Mouse (Mus musculus) kidney, adult 9 months (tissue): ENCODE measurements around the gene Pgls.
A peak's percentile ranks its signal among the peaks of the same experiment; 100 is the strongest.

Experiments
- DNase-seq: peaks from one replicate; pipeline ENCODE4 v3.0.0; 2022

The Pgls gene

DNA sequence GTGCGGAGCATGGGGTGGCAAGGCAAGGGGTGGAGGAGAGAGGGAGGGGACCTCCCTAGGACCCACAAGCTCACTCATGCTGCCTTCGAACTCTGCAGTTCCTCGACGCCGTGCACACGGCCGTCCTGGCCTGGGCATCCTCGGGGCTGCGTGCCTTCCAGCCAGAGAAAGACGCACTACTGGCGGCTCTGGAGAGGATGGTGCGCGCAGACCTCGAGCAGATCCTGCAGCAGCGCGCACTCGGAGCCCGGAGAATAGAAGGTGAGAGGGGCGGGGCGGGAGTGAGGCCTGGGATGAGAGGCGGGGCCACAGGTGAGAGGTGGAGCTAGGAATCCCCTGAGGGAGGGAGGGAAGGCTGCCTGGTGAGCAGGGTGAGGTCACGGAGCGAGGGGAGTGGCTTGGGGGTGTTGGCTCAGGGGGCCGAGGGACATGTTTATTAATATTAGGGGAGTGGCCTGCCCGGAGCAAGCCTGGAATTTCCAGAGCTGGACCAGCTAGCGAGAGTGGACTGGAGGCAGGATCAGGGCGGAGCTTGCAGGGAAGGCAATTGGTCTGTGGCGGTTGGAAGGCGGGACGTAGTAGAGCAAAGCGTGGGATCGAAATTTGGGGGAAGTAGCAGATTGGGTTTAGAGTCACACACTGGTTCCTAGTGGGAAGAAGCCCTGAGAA is 10.8 kb downstream of the Pgls start:
- peak; percentile 93 for DNase-seq

DNA sequence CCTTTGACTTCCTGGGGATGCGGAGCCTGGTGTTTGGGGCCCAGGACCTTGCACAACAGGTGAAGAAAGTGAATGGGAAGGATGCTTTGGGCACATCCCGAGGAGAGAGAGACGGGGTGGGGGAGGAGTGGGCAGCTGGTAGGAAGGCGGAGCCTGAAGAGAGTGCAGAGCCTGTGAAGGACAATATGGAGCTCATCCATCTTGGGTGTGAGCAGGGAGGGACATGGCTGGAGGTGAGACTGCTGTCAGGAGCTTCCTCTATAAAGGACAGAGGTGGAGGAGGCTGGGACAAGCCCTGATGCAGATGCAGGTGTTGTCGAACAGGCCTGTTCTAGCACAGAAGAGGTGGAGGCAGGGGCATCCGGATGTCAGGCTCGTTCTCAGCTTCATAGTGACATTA is 12.0 kb downstream of the Pgls start:
- DNase-seq = no peak

DNA sequence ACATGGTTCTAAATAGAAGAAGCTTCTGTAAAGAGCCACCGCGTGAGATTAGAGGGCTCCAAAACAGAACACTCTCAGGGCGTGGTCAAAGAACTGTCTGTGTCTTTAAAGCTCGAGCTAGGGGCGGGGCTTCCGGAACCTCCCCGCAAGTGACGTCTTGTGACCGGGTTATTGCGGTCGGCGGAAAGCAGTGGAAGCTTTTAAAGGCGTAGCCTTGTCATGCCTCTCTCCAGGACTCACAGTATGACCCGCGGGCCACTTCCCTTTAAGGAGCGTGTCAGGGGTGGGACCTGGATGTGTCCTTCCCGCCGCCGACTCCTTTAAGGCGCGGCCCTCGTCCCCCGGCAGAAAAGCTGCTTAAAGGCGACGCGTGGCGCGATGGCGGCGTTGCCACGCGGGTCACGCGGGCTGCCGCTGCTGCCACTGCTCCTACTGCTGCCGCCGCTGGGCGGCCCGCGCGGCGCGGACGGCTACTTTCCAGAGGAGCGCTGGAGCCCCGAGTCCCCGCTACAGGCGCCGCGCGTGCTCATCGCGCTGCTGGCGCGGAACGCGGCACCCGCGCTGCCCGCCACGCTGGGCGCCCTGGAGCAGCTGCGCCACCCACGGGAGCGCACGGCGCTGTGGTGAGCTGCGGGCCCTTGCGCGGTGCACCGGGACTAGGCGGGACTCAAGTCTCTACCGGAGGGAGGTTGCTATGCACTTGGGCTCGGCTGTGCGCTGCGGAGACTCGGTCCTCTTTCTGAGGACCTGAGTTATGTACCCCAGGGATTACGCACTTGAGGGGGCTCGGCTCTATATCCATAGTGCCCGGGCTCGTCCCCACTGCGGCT is 19.1 kb downstream of the Pgls start, which contains the start of gene Colgalt1:
Gene Colgalt1, plus strand, starts transcription at position 177 of the 830 bp plus-strand sequence.
- peak; percentile 99 for DNase-seq

DNA sequence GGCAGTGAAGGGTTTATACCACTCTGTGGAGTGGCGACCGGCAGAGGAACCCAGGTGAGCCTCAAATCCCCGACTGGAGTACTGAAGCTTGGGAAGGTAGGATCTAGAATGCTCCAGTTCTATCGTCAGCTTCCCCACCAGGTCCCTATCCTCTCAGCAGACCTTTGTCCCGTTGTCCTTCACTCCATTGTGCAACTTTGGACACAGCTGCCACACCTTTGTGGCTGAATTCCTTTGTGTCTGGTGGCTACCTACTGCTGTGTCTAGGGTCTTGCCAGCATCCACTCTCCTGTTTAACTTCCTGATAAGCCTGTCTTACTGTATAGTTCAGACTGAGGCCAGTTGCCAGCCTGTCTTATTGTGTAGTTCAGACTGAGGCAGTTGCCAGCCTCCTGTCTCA is 20.2 kb downstream of the Pgls start:
- no peak for DNase-seq

DNA sequence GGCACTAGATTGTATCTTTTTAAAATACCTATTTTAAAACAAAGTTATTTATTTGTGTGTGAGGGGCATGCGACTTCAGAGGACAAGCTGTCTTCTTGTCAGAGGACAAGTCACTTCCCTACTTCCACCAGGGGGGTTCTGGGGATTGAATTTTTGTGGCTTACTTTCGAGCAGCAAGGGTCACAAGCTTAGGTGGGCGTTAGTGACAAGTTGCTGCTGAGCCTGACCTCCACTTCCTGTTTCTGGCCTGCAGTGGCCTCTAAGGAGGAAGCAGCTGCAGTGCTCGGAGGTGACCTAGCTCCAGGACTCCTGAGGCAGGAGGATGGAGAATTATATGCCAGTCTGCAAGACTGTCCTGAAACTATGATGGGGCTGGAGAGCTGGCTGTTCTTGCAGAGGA is 21.4 kb downstream of the Pgls start:
- no peak for DNase-seq

DNA sequence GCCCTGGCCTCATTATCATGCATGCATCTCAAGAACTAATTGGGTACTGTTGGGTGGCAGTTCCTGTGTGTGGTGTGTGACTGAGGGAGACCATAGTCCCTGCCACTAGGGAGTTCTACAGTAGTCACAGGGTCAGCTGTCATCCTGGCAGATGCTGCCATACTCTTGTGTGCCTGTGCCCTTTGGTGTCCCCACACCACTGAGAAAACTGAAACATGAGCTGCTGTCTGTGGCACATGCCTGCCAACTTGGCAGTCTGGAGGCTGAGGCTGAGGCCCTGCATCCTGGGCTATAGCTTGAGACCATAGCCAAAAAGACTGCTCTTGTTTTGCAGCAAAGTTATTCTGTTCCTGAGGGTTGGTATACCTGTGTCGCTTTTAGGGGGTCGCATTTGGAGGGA is 27.8 kb downstream of the Pgls start:
- DNase-seq = no peak

DNA sequence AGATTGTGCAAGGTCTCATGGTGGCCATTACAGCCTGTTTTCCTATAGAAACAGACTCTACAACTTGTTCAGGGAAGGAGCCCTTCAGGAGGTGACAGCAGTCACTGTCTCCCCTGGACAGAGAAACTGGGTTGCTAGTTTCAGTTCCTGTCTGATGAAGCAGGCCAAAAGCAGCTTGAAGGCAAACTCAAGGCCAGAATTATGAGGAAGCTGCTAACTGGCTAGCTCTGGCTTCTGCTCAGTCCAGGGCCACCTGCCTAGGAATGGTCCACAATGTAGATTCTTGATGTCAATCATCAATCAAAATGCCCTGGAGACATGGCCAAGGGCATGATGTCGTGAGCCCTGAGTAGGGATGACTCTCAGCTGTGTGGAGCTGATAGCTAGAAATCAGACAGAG is 33.1 kb downstream of the Pgls start:
- no peak for DNase-seq

DNA sequence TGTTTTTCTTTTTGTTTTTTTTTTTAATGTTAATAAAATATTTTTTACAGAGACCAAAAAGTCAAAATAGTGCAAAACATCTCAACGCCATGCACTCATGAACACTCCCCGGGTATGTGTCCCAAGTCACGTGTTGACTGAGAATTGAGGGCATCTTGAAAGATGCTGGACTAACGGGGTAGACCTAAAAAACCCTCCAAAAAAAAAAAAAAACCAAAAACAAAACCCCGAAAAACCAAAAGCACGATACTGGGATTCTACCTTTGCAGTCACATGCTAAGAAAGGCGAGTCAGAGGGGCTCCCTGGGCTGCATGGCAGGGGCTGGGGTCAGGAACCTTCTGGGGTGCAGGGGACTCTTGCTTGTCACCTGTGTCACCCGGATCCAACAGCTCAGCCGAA is 34.8 kb downstream of the Pgls start:
- DNase-seq = no peak

DNA sequence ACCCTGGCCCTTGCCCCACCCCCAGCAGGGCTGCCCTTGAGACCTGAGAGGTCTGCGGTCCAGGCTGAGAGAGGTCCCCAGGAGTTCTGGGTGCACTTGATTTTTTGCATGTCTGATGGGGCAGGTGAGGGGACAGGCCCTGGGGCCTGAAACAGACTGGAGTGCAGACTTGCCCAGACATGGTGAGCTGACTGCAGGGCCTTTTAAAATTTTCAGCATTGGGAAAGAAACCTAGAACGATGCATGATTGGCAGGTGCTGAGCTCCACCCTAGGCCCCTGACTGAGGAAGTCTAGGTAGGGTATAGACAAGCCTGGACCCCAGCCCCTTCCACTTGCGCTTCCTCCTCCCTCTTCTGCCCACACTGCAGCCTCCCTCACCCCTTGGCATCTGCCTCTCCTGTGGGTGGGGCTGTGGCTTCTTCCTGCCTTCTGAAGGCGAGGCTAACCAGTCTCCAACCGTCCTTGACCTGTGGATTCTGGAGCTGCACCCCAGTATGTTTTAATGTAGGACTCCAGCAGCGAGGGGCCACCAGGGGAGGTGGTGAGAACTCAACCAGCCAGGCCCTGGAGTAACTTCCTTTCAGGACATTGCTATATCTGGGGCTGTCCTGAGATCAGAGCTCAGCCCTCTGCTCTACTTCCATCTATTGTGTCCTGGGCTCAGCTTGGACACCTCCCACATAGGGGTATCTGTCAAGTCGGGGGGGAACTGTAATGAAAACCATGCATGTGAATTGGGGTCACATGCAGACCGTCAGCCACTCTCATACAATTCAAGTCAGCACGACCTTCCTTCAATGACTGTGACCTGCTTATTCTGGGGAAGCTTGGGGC is 35.5 kb downstream of the Pgls start:
- DNase-seq = no peak

DNA sequence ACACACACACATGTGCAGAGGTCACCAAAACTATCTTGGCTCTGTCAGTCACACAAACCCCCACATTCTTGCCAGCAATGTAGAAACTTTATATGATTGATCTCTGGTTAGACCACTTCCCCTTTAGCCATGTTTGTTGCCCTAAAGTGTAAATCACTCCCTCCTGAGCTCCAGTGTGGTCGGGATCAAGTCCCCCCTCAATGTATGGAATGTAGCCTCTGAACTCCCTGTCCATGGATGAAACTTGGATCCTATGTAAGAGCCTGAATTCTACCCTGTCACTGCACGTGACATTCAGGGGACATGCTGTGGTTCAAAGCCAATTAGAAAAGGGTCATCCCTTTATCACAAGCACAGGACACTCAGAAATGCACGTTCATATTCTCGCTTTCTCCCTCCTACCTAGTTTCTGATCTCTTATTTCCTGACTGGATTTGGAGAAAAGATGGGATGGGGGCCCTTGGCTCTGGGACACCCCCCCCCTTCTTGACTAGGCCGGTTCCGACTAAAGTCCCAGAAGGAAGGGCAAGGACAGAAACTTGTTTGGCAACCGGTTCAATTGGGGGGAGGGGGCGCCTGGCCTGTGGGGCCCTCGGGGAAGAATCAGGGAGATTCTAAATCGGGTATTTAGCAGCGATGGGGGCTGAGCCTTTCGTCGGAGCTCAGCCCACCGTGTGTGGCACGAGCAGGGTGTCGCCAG is 36.6 kb downstream of the Pgls start:
- no peak for DNase-seq

DNA sequence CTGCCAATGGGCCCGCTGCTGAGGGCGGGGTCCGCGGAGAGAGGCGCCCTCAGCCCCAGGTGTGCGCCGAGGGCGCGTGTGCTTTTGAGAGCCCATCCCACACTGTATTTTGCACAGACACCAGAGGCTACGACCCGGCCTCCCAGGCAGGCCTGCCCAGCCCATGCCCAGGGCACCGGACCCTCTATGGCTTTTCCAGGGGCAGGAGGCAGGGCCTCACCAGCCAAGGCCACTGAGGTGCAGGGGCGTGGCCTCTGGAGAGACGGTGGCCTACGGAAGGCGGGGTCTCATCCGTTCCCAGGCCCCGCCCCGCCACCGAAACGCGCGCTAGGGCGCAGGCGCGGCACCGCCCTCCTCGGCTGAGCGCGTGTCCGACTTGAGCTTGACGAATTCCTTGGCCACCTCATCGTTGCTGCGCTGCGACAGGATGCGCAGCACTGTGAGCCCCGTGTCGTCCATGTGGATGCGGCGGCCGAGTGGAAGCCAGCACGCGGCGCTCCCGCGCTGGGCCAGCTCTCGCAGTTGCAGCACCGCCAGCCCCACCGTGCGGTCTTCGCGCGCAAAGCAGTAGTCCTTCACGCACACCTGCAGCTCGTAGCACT is 37.2 kb downstream of the Pgls start:
- DNase-seq = peak; percentile 94

DNA sequence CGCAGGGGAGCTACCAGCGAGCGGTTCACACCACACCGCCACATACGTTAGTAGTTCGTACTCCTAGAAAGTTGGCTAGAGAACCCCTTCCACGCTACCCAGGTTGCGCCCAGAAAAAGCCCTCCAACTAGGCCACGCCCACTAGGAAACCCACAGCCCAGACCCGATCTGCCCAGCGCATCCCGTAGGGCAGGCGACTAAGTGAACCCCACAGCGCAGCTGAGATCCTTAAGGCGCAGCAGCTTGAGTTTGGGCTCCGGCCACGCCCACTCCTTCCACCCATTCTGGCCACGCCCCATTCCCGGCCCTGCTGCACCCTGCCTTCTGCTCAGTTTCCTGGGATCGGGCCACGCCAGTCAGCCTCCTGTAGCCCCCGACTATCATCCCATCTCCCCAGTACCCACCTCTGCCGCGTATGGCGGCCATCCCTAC is 37.8 kb downstream of the Pgls start:
- peak; percentile 59 for DNase-seq

DNA sequence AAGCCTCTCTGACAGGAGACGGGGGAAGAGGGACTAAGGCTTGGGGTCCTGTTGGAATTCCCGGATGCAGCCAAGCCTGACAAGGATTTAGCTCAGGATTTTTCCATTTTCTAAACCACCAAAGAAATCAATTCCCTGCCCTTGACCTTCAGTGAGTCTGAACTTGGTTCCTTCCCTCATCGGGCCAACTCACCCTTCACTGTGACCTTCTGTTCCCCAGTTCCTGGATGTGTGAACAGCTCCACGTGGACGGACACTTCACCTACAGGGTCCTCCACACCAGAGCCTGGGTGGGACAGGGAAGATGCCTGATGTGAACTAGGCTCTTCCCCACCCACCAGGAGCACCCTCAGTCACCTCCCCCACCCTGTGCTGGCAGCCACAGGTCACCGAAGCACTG is 38.8 kb downstream of the Pgls start:
- DNase-seq = no peak

DNA sequence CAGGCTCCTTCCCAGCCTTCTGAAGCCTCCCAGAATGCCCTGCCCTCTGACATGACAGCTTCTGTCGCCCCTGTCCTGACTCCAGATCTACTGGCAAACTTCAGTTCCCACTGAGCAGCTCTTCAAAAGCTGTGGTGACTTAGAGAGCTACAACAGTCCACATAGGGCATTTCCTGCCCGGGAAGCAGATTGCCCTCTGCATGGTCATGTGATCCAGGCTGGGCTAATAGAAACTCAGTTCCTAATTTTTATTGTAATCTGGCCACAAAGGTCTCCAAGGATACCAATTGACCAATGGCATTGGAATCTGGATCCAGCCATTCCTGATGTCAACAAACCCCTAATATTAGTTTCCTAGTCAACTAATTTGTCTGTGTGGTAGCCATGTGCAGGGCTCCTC is 39.9 kb downstream of the Pgls start:
- DNase-seq = no peak

DNA sequence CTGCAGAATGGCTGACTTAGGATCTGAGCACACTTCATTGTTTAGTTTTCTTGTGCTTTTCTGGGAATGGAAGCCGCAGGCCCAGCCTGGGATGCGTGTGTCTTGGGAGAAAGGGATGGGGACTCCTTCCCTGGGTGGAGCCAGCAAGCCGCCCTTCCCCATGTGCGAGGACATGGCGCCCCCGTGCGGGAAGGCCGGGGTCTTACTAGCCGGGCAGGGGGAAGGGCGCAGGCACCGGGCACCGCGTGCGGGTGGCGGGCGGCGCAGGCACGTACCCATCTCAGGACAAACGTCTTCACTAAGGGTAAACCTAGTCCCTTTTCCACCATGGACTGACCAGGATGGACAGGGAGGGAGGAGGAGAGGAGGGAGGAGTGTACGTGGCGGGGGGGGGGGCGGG is 41.2 kb downstream of the Pgls start:
- peak; percentile 49 for DNase-seq

DNA sequence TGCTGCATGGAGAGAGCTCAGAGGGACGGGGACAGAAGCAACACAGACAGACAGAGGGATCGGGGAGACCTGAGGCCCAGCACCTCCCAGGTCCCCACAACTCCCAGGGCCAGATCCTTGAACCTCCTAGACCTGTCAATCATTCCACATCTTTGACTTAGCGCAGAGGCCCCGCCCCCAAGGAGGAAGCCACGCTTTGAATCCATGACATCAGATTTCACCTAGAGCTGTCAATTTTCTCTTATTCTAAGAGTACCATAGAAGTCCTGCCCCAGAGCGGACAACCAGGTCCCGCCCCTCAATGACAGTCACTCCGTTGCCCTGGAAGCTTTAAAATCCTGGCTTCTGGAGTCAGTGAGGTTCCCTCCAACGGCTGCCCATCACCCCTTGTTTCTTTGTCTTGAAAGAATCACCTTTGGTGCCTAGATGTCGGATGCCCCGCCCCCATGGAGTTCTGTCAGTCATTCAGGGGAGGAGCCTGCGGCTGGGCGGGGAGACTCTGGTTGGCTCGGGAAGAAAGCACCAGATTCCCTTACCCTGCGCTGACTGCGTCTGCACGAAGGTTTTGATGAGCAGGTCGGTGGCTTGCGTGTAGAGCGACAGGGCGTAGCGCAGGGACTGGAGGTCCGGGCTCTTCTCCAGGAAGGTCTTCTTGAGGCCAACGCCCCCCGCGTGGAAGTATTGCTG is 42.1 kb downstream of the Pgls start:
- DNase-seq = peak; percentile 70

DNA sequence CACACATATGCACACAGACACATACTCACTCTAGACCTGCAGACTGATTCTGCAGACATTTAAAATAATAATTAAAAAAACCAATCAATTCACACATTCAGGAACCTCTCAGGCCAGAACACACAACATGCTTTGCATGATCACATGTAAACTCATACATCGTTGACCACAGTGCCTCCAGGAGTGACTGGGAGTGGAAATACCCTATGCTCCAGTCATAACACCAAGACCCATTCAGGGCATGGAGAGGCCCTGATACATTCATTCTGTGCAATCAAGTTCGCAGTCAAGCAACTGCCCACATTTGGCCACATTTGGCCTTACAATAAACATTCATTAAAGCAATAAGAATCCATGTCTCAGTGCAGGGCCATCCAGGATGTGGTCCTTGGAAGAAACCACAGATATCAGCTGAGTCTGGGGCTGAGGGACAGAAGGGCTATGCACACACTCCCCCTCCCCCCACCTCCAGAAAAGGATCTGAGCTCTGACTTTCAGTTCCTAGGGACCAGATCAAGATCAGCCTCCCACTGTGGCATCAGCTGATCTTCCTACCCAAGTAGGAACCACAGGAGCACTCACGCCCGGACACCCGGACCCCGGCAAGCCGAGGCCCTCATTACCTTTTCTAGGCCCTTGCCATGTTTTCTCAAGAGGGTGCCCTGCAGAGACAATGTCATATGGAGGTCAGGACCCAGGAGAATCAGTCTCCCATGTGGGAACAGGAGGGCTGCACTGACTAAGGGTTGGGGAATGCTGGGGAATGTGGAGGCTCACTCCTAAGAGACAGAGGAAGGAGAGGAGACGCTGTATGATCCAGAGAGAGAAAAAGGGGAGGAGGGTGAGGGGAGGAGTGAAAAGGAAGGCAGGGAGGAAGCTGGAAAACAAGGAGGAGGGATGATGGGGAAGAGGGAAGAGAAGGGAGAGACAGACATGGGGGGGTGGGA is 45.4 kb downstream of the Pgls start:
- DNase-seq = no peak

DNA sequence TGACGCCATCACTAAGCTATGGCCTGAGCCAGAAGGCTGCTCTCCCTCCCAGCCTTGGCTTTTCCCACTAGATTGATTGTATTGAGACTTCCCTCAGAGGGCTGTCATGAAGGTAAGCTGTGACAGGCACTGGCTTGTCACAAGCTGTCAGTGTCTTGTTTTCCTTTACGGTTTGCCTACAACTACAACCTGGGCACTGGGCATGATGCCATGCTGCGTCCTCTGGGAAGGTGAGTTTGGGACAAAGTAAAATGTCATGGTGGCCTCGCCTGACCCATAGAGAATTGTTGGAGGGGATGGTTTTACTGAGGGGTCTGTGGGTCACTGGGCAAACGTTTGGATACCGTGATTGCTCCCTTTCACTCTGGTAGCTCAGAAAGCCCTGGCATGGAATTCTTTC is 46.3 kb downstream of the Pgls start:
- DNase-seq = no peak

DNA sequence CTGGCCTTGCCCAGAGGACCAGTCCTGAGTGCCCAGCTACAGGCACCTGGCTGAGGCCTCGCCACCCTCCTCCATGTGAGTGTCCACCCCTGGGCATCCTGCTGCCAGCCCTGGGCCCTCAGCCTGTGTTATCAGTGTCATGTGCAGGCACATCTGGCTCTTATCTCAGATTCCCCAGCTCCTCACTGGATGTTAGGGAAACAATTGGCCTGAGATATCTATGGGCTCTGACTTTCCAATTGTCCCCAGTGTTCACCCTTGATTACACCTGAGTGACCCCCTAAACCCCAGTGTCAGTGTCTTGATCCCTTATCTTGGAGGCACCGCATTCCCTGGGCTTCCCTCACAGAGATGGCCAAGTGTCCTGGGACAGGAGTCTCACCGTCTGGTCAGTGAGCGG is 47.3 kb downstream of the Pgls start:
- no peak for DNase-seq

DNA sequence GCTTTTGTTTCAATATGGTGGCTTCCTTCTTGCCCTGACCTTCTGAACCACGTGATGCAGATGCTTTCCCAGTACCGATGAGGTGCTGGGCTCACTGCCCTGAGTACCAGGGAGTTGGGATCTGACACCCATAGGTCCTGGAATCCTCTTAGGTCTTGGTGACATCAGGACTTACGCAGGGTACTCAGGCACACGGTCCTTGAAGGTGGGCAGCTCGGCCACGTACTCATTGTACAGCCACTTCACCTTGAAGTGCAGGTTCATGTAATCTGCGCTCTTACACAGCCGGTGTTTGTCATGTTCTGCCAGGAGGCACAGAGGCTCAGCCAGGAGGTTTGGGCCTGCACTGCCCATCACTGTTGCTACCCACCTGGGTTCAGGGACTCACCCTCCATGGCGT is 53.5 kb downstream of the Pgls start:
- no peak for DNase-seq
